Mouse (Mus musculus) forebrain, embryonic 14.5 days (tissue): ENCODE measurements around the gene Olfr47. TPM values are rescaled to one million over a fixed set of nuclear protein-coding genes. Genes with fewer than 3 reads are reported as not detected.

ENCODE experiments used
- polyA plus RNA-seq: library from polyadenylated mRNA; unstranded; fragments of >200 nt; fragmentation: Nextera tagmentation; extraction: Ambion mirVana; gene quantifications from 2 replicates; pipeline ENCODE4 v1.2.1, GENCODE M21; 2014

Olfr47 gene
- polyA plus RNA-seq, 1 experiment from 2014 or later, result not detected

Other genes with a start within 250 kb of the Olfr47 start
- not detected in 2 replicates for gene Olfr441, start 125.2 kb upstream of the Olfr47 start, polyA plus RNA-seq
- not detected in 2 replicates for gene Olfr237-ps1, start 85.0 kb upstream of the Olfr47 start, polyA plus RNA-seq
- not detected in 2 replicates for gene Olfr437, start 68.2 kb upstream of the Olfr47 start, polyA plus RNA-seq
- gene Olfr13, start 59.4 kb upstream of the Olfr47 start, polyA plus RNA-seq, result not detected in 2 replicates
- not detected in 2 replicates for gene Olfr435, start 34.4 kb upstream of the Olfr47 start, polyA plus RNA-seq
- gene Olfr434, start 18.5 kb upstream of the Olfr47 start, polyA plus RNA-seq, result not detected in 2 replicates
- 1.2 and 1.4 TPM in 2 replicates for gene Arhgef5, start 34.1 kb downstream of the Olfr47 start, polyA plus RNA-seq
- gene Nobox, start 78.0 kb downstream of the Olfr47 start, polyA plus RNA-seq, result not detected in 2 replicates